Mouse (Mus musculus) ES-E14 (cell line): ENCODE data around the gene Aoc3.

Experiments
- ZC3H11A ChIP-seq: IDR thresholded peaks from 2 replicates; pipeline ENCODE4 v1.6.1; 2012; ENCODE audit warnings: low read depth, mild to moderate bottlenecking, inconsistent platforms, low read length, borderline replicate concordance
- ZNF384 ChIP-seq: IDR thresholded peaks from 2 replicates; pipeline ENCODE4 v1.6.1; 2012; ENCODE audit warnings: low read depth, low read length, inconsistent platforms

DNA sequence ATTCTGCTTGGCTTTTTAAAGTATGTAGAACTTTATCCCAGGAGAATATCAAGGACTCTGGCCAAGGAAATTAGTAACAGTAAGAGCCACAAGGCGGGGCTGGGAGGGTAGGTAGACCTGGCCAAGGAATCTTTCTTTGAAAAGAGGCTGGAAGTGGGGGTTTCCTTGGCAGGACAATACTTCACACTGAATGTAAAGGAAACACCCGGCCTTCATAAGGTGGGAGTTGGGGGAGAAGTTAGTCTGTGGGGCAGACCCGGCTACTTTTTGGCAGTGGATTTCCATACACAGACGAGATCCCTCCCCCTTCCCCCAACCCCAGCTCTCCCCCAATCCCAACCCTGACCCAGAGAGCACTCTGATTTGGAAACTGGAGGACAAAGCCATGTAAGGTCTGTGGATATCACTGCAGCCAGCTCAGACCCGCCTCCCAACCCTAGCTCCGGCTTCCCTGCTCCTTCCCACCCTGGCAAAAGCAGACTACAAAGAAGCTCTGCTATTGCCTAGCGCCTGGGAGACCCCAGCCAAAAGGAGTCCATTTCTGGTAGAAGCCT, at the start of gene Aoc3:
- TF ChIP-seq ZNF384 (no peak), ZC3H11A (no peak)
